Mouse (Mus musculus) fibroblast of lung, adult 2 months (primary cell): ENCODE measurements at regions not wholly inside any gene's neighbourhood (a gene's known extent, or its start where the extent isn't known, plus 50 kb on each side); places are given as distances from the start of the nearest gene placed in this dataset.
A peak's percentile ranks its signal among the peaks of the same experiment; 100 is the strongest.

Experiments
- DNase-seq: peaks from one replicate; pipeline ENCODE4 v3.0.0-alpha.2; 2011; ENCODE audit warnings: low read depth

GRCm38 (mm10) chr4:55475409-55475808, 56.9 kb downstream of the Klf4 start:
- no peak for DNase-seq

- peak; percentile 81 for DNase-seq
Observed at GRCm38 (mm10) chr4:55474044-55474788, 58.0 kb downstream of the Klf4 start.

- no peak for DNase-seq
Observed at GRCm38 (mm10) chr4:55472649-55473048, 59.6 kb downstream of the Klf4 start.

- DNase-seq: no peak
Observed at GRCm38 (mm10) chr4:55470779-55471663, 61.2 kb downstream of the Klf4 start.

- DNase-seq: no peak
Observed at GRCm38 (mm10) chr4:55464192-55464591, 68.1 kb downstream of the Klf4 start.

GRCm38 (mm10) chr4:55461927-55462326, 70.3 kb downstream of the Klf4 start:
- DNase-seq: no peak

GRCm38 (mm10) chr4:55453902-55454301, 78.4 kb downstream of the Klf4 start:
- peak; percentile 30 for DNase-seq

- no peak for DNase-seq
Observed at GRCm38 (mm10) chr4:55452546-55452945, 79.7 kb downstream of the Klf4 start.

- DNase-seq: no peak
Observed at GRCm38 (mm10) chr4:55451711-55452110, 80.6 kb downstream of the Klf4 start.

GRCm38 (mm10) chr4:55451026-55451425, 81.2 kb downstream of the Klf4 start:
- no peak for DNase-seq

GRCm38 (mm10) chr4:55443489-55443888, 88.8 kb downstream of the Klf4 start:
- DNase-seq: no peak

- no peak for DNase-seq
Observed at GRCm38 (mm10) chr4:55442098-55442497, 90.2 kb downstream of the Klf4 start.
